Comparison of ENCODE assay signal across 8 mouse cellular contexts in genomic region chr7:81343316-81343715, GRCm38 (mm10). TPM values are rescaled to one million over a fixed set of nuclear protein-coding genes. Genes with fewer than 3 reads are reported as not detected.
DNase-seq lines count a peak whose midpoint lies in the region; ATAC-seq and TF ChIP-seq lines count a peak whose summit lies in the region.

No protein-coding gene starts in this region.

- peaks cover 15% of the 10 kb centered on the region for H3K4me1 ChIP-seq in lung, embryonic 16.5 days (replicated peaks; ENCODE audit: control insufficient read depth, insufficient read depth, low read length)
- H3K4me1 ChIP-seq in lung, adult 2 months (ENCODE audit: control insufficient read depth, insufficient read depth, low read length): peaks cover 10% of the 10 kb centered on the region
- H3K4me1 ChIP-seq in forebrain, embryonic 10.5 days: peaks cover 36% of the 10 kb centered on the region
- H3K4me1 ChIP-seq in limb, embryonic 13.5 days: peaks cover 22% of the 10 kb centered on the region

- WGBS in lung, embryonic 16.5 days: 19% methylated on average over 8 of the region's 8 CpGs
- WGBS in lung, adult 2 months: 30% methylated on average over 8 of the region's 8 CpGs
- WGBS in forebrain, embryonic 10.5 days: 54% methylated on average over 8 of the region's 8 CpGs
- WGBS in limb, embryonic 13.5 days: 34% methylated on average over 8 of the region's 8 CpGs

- H3K9me3 ChIP-seq in lung, embryonic 16.5 days (ENCODE audit: control insufficient read depth, low read length): no peaks in the 10 kb centered on the region
- no peaks in the 10 kb centered on the region for H3K9me3 ChIP-seq in forebrain, embryonic 10.5 days
- H3K9me3 ChIP-seq in limb, embryonic 13.5 days: no peaks in the 10 kb centered on the region

- no peak for TF ChIP-seq CTCF in lung, adult 2 months (IDR thresholded peaks at IDR 0.05; ENCODE audit: insufficient read depth, low read length)

- H3K27ac ChIP-seq in lung, embryonic 16.5 days (ENCODE audit: low read length): no peak overlapping the region
- H3K27ac ChIP-seq in forebrain, embryonic 10.5 days: peak overlapping the region; percentile 97; the same call in 1 of the 2 replicates
- peak overlapping the region; percentile 0; the same call in 1 of the 2 replicates for H3K27ac ChIP-seq in limb, embryonic 13.5 days

- TF ChIP-seq POLR2A in lung, adult 2 months (IDR thresholded peaks at IDR 0.05; ENCODE audit: borderline replicate concordance, extremely low read depth, low read depth, low read length): no peak

- no peaks in the 10 kb centered on the region for H3K27me3 ChIP-seq in lung, embryonic 16.5 days (ENCODE audit: control insufficient read depth, insufficient read depth, low read depth, low read length)
- H3K27me3 ChIP-seq in forebrain, embryonic 10.5 days (ENCODE audit: poor library complexity, severe bottlenecking): no peaks in the 10 kb centered on the region
- no peaks in the 10 kb centered on the region for H3K27me3 ChIP-seq in limb, embryonic 13.5 days
- H3K27me3 ChIP-seq in splenic B cell, adult 2 months (ENCODE audit: control insufficient read depth, insufficient read depth, low read length, poor library complexity, severe bottlenecking): no peaks in the 10 kb centered on the region

- no peak for DNase-seq in lung, adult 2 months
- DNase-seq in forebrain, embryonic 10.5 days (ENCODE audit: extremely low spot score, low spot score): no peak
- peak; percentile 13 for DNase-seq in splenic B cell, adult 2 months (ENCODE audit: low read depth, low spot score)
- no peak for DNase-seq in frontal cortex, postnatal 10 days (ENCODE audit: low spot score in 2 of 2)
- no peak for DNase-seq in ovary, postnatal 14 days (ENCODE audit: low spot score)
- no peak for DNase-seq in lung, postnatal 36 days

- ATAC-seq in lung, embryonic 16.5 days (ENCODE audit: low read depth): no peak
- ATAC-seq in limb, embryonic 13.5 days (ENCODE audit: low FRiP score, low read depth): no peak

- H3K36me3 ChIP-seq in lung, embryonic 16.5 days (ENCODE audit: control insufficient read depth, insufficient read depth, low read length): peaks cover 30% of the 10 kb centered on the region
- peaks cover 62% of the 10 kb centered on the region for H3K36me3 ChIP-seq in forebrain, embryonic 10.5 days (replicated peaks)
- H3K36me3 ChIP-seq in limb, embryonic 13.5 days: peaks cover 56% of the 10 kb centered on the region
- peaks cover 13% of the 10 kb centered on the region for H3K36me3 ChIP-seq in splenic B cell, adult 2 months (ENCODE audit: control insufficient read depth, insufficient read depth, low read length, poor library complexity, severe bottlenecking)

- H3K4me2 ChIP-seq in lung, embryonic 16.5 days (ENCODE audit: low read depth, low read length): peak overlapping the region; percentile 72
- peak overlapping the region; percentile 97 for H3K4me2 ChIP-seq in limb, embryonic 13.5 days (replicated peaks)

- H3K4me3 ChIP-seq in lung, embryonic 16.5 days (ENCODE audit: low read length): peak overlapping the region; percentile 97
- H3K4me3 ChIP-seq in lung, adult 2 months (replicated peaks; ENCODE audit: extremely low read depth, low read depth, low read length): no peak overlapping the region
- H3K4me3 ChIP-seq in forebrain, embryonic 10.5 days: peak overlapping the region; percentile 98
- peak overlapping the region; percentile 96 for H3K4me3 ChIP-seq in limb, embryonic 13.5 days

- H3K9ac ChIP-seq in lung, embryonic 16.5 days (ENCODE audit: low read length): peak overlapping the region; percentile 93
- peak overlapping the region; percentile 99 for H3K9ac ChIP-seq in limb, embryonic 13.5 days

RNA-seq across cellular contexts. Expression of gene Rps17, which starts 1.7 kb away (rescaled TPM):
- polyA plus RNA-seq in lung, embryonic 16.5 days (2015; fragmentation: Nextera tagmentation; extraction: Ambion mirVana): 1,215 and 1,240 TPM in 2 replicates
- polyA plus RNA-seq in lung, adult 2 months (2012; rRNA removed): 669 and 673 TPM in 2 replicates
- 1,233 and 1,243 TPM in 2 replicates for polyA plus RNA-seq in forebrain, embryonic 10.5 days (2016; fragmentation: Nextera tagmentation; extraction: Ambion mirVana)
- 1,270 and 1,322 TPM in 2 replicates for polyA plus RNA-seq in limb, embryonic 13.5 days (2015; fragmentation: Nextera tagmentation; extraction: Ambion mirVana)
